Mouse (Mus musculus) cerebellum, adult 2 months (tissue): ENCODE measurements around the gene Cmah.

Experiments
- CTCF ChIP-seq: fragments of 200-500 bp; IDR thresholded peaks from 2 replicates; pipeline ENCODE4 v1.5.1; 2011; ENCODE audit warnings: low read depth, mild to moderate bottlenecking, control low read depth, low read length, moderate library complexity, borderline replicate concordance; ENCODE audit not compliant: insufficient read depth
- POLR2A ChIP-seq: fragments of 200-500 bp; IDR thresholded peaks from 2 replicates; pipeline ENCODE4 v1.6.1; 2011; ENCODE audit warnings: low read length, control low read depth, borderline replicate concordance; ENCODE audit not compliant: insufficient read depth

GRCm38 (mm10) chr13:24480824-24481223 is 153.6 kb downstream of the Cmah start:
- TF ChIP-seq CTCF (no peak), POLR2A (no peak)
